Mouse (Mus musculus) bone marrow macrophage, adult 2 months (primary cell): ENCODE data around the gene Actn1. TPM values are rescaled to one million over a fixed set of nuclear protein-coding genes. Genes with fewer than 3 reads are reported as not detected.

Experiments used
- H3K27ac ChIP-seq: 2 replicates; pipeline ENCODE4 v1.5.1; 2012; ENCODE audit warnings: low read depth, low read length; ENCODE audit not compliant: insufficient read depth
- H3K4me1 ChIP-seq: 2 replicates; pipeline ENCODE4 v1.6.1; 2012; ENCODE audit warnings: low read length; ENCODE audit not compliant: control insufficient read depth, insufficient read depth
- H3K4me3 ChIP-seq: 2 replicates; pipeline ENCODE4 v1.5.1; 2012; ENCODE audit warnings: mild to moderate bottlenecking, low read length, moderate library complexity; ENCODE audit not compliant: insufficient read depth
- CTCF ChIP-seq: IDR thresholded peaks from 2 replicates; pipeline ENCODE4 v1.5.1; 2012; ENCODE audit warnings: low read depth, mild to moderate bottlenecking, low read length, moderate library complexity
- POLR2A ChIP-seq: IDR thresholded peaks from 2 replicates; pipeline ENCODE4 v1.6.1; 2012; ENCODE audit warnings: mild to moderate bottlenecking, low read depth, low read length, borderline replicate concordance
- polyA plus RNA-seq: library from polyadenylated mRNA; stranded (reverse); fragments of >200 nt; gene quantifications from 2 replicates; pipeline ENCODE4 v1.2.4, GENCODE M21; 2012; ENCODE audit not compliant: missing spikeins, insufficient read depth, insufficient read length

Gene Actn1
- polyA plus RNA-seq, 1 experiment = 62.4 TPM

- peaks cover 17% of the 10 kb centered on the region for H3K4me1 ChIP-seq
- TF ChIP-seq CTCF (peak; percentile 22; the same call in 1 of the 2 replicates), POLR2A (no peak)
- H3K27ac ChIP-seq = peak overlapping the region; percentile 48
Observed at GRCm38 (mm10) chr12:80259216-80260055, 735 bp downstream of the Actn1 start.

GRCm38 (mm10) chr12:80258520-80259215 is 1.5 kb downstream of the Actn1 start:
- TF ChIP-seq POLR2A (no peak), CTCF (no peak)
- Histone ChIP-seq H3K4me1 (peaks cover 17% of the 10 kb centered on the region), H3K4me3 (peak overlapping the region; percentile 83), H3K27ac (no peak overlapping the region)

More at GRCm38 (mm10) chr12:80259216-80260055, 735 bp downstream of the Actn1 start:
- H3K4me3 ChIP-seq = peak overlapping the region; percentile 83

DNA sequence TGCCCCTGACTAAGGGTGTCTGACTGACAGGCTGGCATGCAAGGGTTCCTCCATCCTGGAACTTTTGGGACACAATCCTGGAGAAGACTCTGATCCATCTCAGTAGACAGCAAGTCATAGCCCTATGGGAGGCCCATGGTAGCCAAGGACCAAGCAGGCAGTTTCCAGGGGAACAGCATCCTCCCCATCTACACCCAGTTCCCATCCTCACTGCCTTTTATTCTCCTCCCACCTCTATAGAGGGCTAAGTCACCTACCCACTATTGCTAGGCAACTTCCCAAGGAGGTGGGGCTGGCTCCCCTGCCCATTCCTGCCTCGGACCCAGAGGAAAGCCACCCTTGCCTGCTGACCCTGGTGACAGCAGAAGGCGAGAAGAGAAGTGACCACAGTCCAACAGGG is 8.2 kb downstream of the Actn1 start:
- TF ChIP-seq POLR2A (no peak), CTCF (no peak)
- peaks cover 1% of the 10 kb centered on the region; the same call in 1 of the 2 replicates for H3K4me1 ChIP-seq

GRCm38 (mm10) chr12:80251554-80251953 is 8.6 kb downstream of the Actn1 start:
- Histone ChIP-seq H3K27ac (no peak overlapping the region), H3K4me3 (no peak overlapping the region), H3K4me1 (no peaks in the 10 kb centered on the region)
- TF ChIP-seq CTCF (no peak), POLR2A (no peak)

More for the DNA sequence above, 8.2 kb downstream of the Actn1 start:
- Histone ChIP-seq H3K27ac (no peak overlapping the region), H3K4me3 (no peak overlapping the region)

- H3K4me3 ChIP-seq = no peak overlapping the region
- no peak for TF ChIP-seq POLR2A
- no peak for TF ChIP-seq CTCF
- H3K27ac ChIP-seq = no peak overlapping the region
- no peaks in the 10 kb centered on the region for H3K4me1 ChIP-seq
Observed at GRCm38 (mm10) chr12:80249539-80249938, 10.6 kb downstream of the Actn1 start.

GRCm38 (mm10) chr12:80247067-80247466 is 13.1 kb downstream of the Actn1 start:
- TF ChIP-seq CTCF = no peak
- TF ChIP-seq POLR2A = no peak
- Histone ChIP-seq H3K27ac (no peak overlapping the region), H3K4me1 (no peaks in the 10 kb centered on the region), H3K4me3 (no peak overlapping the region)

DNA sequence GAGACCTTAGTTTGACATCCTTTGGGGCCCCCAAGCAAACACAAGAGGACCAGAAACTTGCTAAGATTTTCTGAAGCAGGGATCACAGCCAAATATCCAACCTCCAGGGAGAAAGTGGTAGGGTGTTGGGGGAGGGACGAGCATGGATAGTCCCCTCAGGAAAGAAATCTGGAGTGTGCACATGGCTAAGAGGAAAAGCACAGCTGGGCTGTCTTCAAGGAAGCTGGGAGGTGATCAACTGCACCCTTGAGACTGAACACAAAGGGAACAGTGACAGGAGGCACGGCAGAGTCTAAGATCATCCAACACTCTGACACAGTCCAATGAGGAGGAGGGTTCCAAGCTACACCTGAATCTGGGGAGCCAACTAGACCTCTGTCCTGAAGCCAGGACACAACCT is 13.7 kb downstream of the Actn1 start:
- no peaks in the 10 kb centered on the region for H3K4me1 ChIP-seq
- TF ChIP-seq CTCF (no peak), POLR2A (no peak)
- no peak overlapping the region for H3K4me3 ChIP-seq
- H3K27ac ChIP-seq = no peak overlapping the region

GRCm38 (mm10) chr12:80244755-80245154 is 15.4 kb downstream of the Actn1 start:
- H3K4me1 ChIP-seq = no peaks in the 10 kb centered on the region

DNA sequence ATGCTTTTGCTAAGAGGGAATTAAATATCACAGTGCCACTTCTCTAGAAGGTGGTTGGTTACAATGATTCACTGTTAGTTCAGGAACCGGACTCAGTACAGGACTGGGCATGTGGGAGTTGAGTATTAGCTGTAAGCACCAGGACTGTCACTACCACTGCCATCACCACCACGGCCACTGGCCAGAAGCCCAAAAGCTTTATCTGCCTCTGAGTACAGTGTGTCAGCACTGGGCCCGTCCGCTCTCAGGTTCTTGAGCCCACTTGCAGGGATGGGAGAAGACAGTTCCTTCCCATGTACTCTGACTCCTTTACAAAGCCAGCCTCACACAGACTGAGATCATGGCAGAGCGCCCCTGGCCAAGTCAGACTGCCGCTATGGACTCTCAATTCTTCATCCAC is 16.0 kb downstream of the Actn1 start:
- TF ChIP-seq CTCF = no peak
- TF ChIP-seq POLR2A = no peak
- H3K27ac ChIP-seq = no peak overlapping the region
- H3K4me1 ChIP-seq = no peaks in the 10 kb centered on the region
- H3K4me3 ChIP-seq = no peak overlapping the region

More at GRCm38 (mm10) chr12:80244755-80245154, 15.4 kb downstream of the Actn1 start:
- TF ChIP-seq CTCF (no peak), POLR2A (no peak)
- Histone ChIP-seq H3K4me3 (no peak overlapping the region), H3K27ac (no peak overlapping the region)

DNA sequence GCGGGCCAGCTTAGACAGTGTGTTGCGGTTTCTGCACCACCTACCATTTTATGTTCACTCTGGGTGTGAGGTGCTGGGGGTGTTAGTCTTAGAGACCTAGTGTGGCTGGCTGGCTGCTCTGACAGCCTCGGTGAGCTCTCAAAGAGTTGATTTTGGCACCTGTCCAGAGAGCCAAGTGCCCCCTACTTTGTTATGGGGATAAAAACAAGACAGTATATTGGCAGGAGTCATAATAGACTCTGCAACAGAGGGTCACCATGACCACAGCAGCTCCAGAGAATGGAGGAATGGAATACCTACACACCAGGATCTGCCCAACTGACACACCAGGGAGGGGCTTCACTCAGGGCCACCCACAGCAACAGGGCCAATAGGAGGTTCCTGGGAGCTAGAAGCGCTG is 16.8 kb downstream of the Actn1 start:
- Histone ChIP-seq H3K27ac (no peak overlapping the region), H3K4me1 (no peaks in the 10 kb centered on the region), H3K4me3 (no peak overlapping the region)
- TF ChIP-seq POLR2A = no peak
- TF ChIP-seq CTCF = no peak
